Mouse (Mus musculus) lung, embryonic 15.5 days (tissue): ENCODE results near the gene Ung. TPM values are rescaled to one million over a fixed set of nuclear protein-coding genes. Genes with fewer than 3 reads are reported as not detected.

Experiments
- ATAC-seq: fragments of 200-750 bp; cut with Nextera tagmentation; 2 replicates; pipeline ENCODE4 v1.8.0; 2017; ENCODE audit warnings: moderate number of reproducible peaks, borderline replicate concordance; ENCODE audit not compliant: low FRiP score, low TSS enrichment; ENCODE audit errors: extremely low read depth
- H3K27ac ChIP-seq: fragments of 300-500 bp; sonication (generic); 2 replicates; pipeline ENCODE4 v1.5.1; 2015; ENCODE audit warnings: moderate library complexity, mild to moderate bottlenecking, inconsistent platforms
- H3K27me3 ChIP-seq: fragments of 300-500 bp; sonication (generic); 2 replicates; pipeline ENCODE4 v1.6.1; 2015; ENCODE audit warnings: inconsistent platforms
- H3K36me3 ChIP-seq: fragments of 300-500 bp; sonication (generic); 2 replicates; pipeline ENCODE4 v1.6.1; 2015; ENCODE audit warnings: inconsistent platforms
- H3K4me1 ChIP-seq: fragments of 300-500 bp; sonication (generic); 2 replicates; pipeline ENCODE4 v1.6.1; 2015; ENCODE audit warnings: inconsistent platforms
- H3K4me2 ChIP-seq: fragments of 300-500 bp; sonication (generic); 2 replicates; pipeline ENCODE4 v1.6.1; 2015; ENCODE audit warnings: inconsistent platforms, mild to moderate bottlenecking, moderate library complexity
- H3K4me3 ChIP-seq: fragments of 300-500 bp; sonication (generic); 2 replicates; pipeline ENCODE4 v1.5.1; 2015; ENCODE audit warnings: mild to moderate bottlenecking, inconsistent platforms
- H3K9ac ChIP-seq: fragments of 300-500 bp; sonication (generic); 2 replicates; pipeline ENCODE4 v1.6.1; 2015; ENCODE audit warnings: inconsistent platforms
- H3K9me3 ChIP-seq: fragments of 300-500 bp; sonication (generic); 2 replicates; pipeline ENCODE4 v1.6.1; 2016; ENCODE audit warnings: inconsistent platforms
- WGBS: fragments of 180-500 bp; shearing (Covaris S2); methylation state at CpG from one replicate; pipeline ENCODE4 v1.1.7; 2015; 5-methylcytosine and 5-hydroxymethylcytosine counted together
- polyA plus RNA-seq: library from polyadenylated mRNA; unstranded; fragments of >200 nt; fragmentation: Nextera tagmentation; extraction: Ambion mirVana; gene quantifications from 2 replicates; pipeline ENCODE4 v1.2.1, GENCODE M21; 2015

Gene Ung
- polyA plus RNA-seq, 1 experiment from 2014 or later = 51.8 TPM

- H3K9me3 ChIP-seq = no peaks in the 10 kb centered on the region
- 0 out of 2 replicates have a peak, but pooled peaks cover 3% of the 10 kb centered on the region for H3K4me1 ChIP-seq
- no peaks in the 10 kb centered on the region for H3K27me3 ChIP-seq
- peak overlapping the region; percentile 7; the same call in 1 of the 2 replicates for H3K27ac ChIP-seq
- no peak overlapping the region for H3K4me2 ChIP-seq
- H3K9ac ChIP-seq = no peak overlapping the region; the same call in 1 of the 2 replicates
- no peaks in the 10 kb centered on the region for H3K36me3 ChIP-seq
- 30% methylated on average over 9 of the region's 9 CpGs for WGBS
- ATAC-seq = peak; percentile 72
- no peak overlapping the region for H3K4me3 ChIP-seq
Observed at GRCm38 (mm10) chr5:114155168-114155933, 25.2 kb downstream of the Ung start.

DNA sequence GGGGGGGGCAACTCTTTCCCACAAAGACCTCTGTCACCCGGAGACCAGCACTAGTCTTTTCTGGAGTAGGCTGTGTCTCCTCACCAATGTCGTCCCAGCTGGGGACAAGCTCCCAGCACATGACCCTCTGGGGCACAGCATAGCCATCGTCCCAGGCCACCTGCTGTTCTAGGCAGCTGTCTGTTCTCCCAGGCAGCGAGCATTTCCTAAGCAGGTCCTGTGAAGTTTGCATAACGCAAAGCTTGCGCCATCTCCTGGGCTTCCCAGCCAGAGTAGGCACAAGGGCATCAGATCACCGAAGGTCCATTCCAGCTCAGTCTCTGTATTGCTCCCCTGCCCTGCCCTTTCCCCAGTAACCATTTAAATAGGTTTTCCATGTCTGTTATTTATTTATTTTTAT, 27.1 kb downstream of the Ung start:
- no peaks in the 10 kb centered on the region for H3K27me3 ChIP-seq
- H3K27ac ChIP-seq = no peak overlapping the region
- H3K4me3 ChIP-seq = no peak overlapping the region
- ATAC-seq = no peak
- 0 out of 2 replicates have a peak, but pooled peaks cover 3% of the 10 kb centered on the region for H3K4me1 ChIP-seq
- H3K9me3 ChIP-seq = no peaks in the 10 kb centered on the region
- H3K36me3 ChIP-seq = no peaks in the 10 kb centered on the region
- H3K4me2 ChIP-seq = no peak overlapping the region
- 51% methylated on average over 7 of the region's 7 CpGs for WGBS
- H3K9ac ChIP-seq = no peak overlapping the region

DNA sequence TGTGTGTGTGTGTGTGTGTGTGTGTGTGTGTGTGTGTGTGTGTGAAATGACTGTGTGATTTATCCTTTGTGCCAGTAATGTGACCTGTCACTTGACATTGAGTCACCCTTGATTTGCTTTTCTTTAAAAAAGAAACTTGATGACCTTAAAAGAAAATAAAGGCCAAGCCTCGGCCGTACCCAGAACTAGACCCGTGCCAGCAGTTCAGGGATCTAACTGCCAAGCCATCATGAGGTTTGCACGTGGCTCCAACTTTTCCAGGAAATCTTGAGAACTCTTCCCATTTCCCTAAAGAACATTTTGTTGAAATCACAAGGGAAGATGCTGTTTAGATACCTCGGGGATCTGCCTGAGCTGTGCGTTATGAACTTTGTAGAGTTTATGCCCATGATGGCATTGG, 31.2 kb downstream of the Ung start:
- no peak overlapping the region for H3K4me3 ChIP-seq
- 72% methylated on average over 6 of the region's 6 CpGs for WGBS
- no peak overlapping the region for H3K4me2 ChIP-seq
- no peaks in the 10 kb centered on the region for H3K4me1 ChIP-seq
- H3K27me3 ChIP-seq = no peaks in the 10 kb centered on the region
- no peak overlapping the region for H3K27ac ChIP-seq
- no peaks in the 10 kb centered on the region for H3K36me3 ChIP-seq
- no peak overlapping the region for H3K9ac ChIP-seq
- H3K9me3 ChIP-seq = no peaks in the 10 kb centered on the region
- ATAC-seq = no peak

DNA sequence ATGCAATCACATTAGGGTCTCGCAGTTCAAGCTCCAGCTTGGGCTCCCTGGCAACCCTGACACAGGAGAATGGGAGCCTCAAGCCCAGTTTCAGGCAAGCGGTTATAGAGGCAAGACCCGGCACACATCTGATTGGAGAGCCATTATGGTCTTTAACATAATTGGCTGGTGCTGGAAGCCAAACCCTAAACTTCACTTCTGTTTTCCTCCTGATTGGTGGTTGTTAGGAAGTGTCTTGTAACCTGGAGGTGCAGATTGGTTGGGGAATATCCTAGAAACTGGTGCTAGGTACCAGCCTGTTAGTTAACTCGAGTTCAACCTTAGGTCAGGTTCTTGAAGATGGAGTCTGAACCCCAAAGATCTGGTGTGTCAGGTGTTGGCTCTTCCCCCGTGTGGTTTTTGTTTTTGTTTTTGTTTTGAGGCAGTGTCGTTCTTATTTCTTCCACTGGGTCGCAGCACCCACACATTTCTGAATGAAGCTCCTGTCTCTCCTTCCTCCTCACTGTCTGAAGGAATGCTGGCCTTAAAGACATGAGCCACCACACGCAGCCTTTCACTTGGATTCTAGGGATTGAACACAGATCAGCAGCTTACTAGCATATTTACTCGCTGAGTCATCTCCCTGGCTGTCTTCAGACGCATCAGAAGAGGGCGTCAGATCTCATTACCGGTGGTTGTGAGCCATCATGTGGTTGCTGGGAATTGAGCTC, 32.1 kb downstream of the Ung start:
- WGBS = 43% methylated on average over 12 of the region's 12 CpGs
- H3K4me3 ChIP-seq = no peak overlapping the region
- H3K27me3 ChIP-seq = no peaks in the 10 kb centered on the region
- no peak overlapping the region for H3K9ac ChIP-seq
- no peaks in the 10 kb centered on the region for H3K4me1 ChIP-seq
- H3K27ac ChIP-seq = no peak overlapping the region
- no peaks in the 10 kb centered on the region for H3K36me3 ChIP-seq
- no peak overlapping the region for H3K4me2 ChIP-seq
- no peak for ATAC-seq
- no peaks in the 10 kb centered on the region for H3K9me3 ChIP-seq

DNA sequence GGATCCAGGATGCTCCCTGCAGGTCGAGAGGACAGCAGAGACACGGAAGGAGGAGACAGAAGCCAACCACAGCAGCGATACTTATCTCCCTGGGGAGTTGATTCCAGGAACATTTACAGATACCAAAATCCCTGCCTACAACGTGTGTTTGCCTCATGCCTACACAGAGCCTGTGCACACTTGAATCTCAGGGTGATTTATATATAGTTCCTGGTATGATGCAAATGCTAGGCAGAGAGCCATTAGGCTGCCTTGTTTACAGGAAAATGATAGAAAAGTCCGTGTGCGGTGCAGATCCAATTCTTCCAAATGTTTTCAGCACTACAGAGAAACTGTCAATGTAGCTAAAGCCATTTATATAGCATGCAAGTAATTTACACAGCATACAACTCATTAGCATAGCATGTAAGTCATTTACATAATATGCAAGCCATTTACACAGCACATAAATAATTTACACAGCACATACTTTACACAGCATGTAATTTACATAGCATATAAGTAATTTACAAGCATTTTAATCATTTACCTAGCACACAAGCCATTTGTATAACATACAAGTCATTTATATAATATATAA, 33.0 kb downstream of the Ung start:
- H3K36me3 ChIP-seq = no peaks in the 10 kb centered on the region
- no peaks in the 10 kb centered on the region for H3K27me3 ChIP-seq
- no peaks in the 10 kb centered on the region for H3K4me1 ChIP-seq
- H3K27ac ChIP-seq = no peak overlapping the region
- H3K4me3 ChIP-seq = no peak overlapping the region
- H3K4me2 ChIP-seq = no peak overlapping the region
- no peak overlapping the region for H3K9ac ChIP-seq
- H3K9me3 ChIP-seq = no peaks in the 10 kb centered on the region
- WGBS = 46% methylated on average over 6 of the region's 6 CpGs
- no peak for ATAC-seq

DNA sequence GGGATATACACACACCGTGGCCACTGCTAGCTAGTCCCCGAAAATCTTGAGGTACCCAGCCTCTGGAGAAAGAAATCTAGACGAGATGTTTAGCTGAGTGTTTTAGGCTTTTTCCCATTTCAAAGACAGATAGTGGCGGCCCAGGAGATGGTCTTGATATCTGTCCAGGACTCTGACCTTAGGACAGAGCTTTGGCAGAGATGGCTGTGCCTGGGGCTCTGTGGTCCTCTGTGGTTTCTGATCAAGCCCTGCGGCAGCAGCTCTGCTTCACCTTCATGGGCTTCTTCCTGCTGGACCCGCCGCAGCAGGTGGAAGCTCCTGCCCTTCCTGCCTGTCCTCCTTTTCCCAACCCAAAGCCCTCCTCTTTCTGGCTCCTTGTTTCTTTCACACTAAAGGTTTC, 40.2 kb downstream of the Ung start:
- Histone ChIP-seq H3K4me2 (no peak overlapping the region), H3K36me3 (no peaks in the 10 kb centered on the region), H3K27me3 (no peaks in the 10 kb centered on the region), H3K27ac (no peak overlapping the region), H3K9me3 (no peaks in the 10 kb centered on the region), H3K4me3 (no peak overlapping the region), H3K4me1 (peaks cover 14% of the 10 kb centered on the region), H3K9ac (no peak overlapping the region)
- ATAC-seq = no peak
- WGBS = 71% methylated on average over 7 of the region's 7 CpGs

DNA sequence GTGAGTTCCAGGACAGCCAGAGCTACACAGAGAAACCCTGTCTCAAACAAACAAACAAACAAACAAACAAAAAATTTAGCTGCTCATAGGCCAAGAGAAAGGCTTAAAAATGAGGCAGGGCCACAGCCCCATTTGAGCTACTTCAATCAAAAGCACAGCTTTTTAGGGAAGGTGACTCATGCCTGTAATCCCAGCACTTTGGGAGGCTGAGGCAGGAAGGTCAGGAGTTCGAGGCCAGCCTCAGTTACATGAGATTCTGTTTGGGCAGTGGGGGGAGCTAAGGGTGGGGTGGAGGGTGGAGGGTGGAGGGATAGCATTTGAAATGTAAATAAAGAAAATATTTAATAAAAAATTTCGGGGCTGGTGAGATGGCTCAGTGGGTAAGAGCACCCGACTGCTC, 42.8 kb downstream of the Ung start:
- no peak for ATAC-seq
- WGBS = 85% methylated on average over 3 of the region's 3 CpGs
- H3K4me2 ChIP-seq = no peak overlapping the region
- no peak overlapping the region for H3K4me3 ChIP-seq
- H3K9me3 ChIP-seq = no peaks in the 10 kb centered on the region
- no peak overlapping the region for H3K27ac ChIP-seq
- no peaks in the 10 kb centered on the region for H3K27me3 ChIP-seq
- H3K9ac ChIP-seq = no peak overlapping the region
- H3K4me1 ChIP-seq = peaks cover 23% of the 10 kb centered on the region
- H3K36me3 ChIP-seq = no peaks in the 10 kb centered on the region

DNA sequence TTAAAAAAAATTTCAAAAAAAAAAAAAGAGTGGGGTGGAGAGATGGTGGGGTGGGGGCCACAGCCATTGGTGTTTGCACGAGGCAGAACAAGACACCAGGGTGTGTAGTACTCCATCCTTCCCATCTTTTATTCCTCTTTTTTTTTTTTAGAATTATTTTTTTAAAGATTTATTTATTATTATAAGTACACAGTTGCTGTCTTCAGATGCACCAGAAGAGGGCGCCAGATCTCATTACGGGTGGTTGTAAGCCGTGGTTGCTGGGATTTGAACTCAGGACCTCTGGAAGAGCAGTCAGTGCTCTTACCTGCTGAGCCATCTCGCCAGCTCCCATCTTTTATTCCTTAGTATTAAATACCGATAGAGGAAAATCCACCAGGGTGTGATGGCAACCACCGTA, 43.3 kb downstream of the Ung start:
- Histone ChIP-seq H3K4me2 (no peak overlapping the region), H3K27ac (no peak overlapping the region), H3K4me1 (peaks cover 23% of the 10 kb centered on the region), H3K9ac (no peak overlapping the region), H3K36me3 (no peaks in the 10 kb centered on the region), H3K27me3 (no peaks in the 10 kb centered on the region), H3K4me3 (no peak overlapping the region), H3K9me3 (no peaks in the 10 kb centered on the region)
- WGBS = 73% methylated on average over 7 of the region's 7 CpGs
- no peak for ATAC-seq

DNA sequence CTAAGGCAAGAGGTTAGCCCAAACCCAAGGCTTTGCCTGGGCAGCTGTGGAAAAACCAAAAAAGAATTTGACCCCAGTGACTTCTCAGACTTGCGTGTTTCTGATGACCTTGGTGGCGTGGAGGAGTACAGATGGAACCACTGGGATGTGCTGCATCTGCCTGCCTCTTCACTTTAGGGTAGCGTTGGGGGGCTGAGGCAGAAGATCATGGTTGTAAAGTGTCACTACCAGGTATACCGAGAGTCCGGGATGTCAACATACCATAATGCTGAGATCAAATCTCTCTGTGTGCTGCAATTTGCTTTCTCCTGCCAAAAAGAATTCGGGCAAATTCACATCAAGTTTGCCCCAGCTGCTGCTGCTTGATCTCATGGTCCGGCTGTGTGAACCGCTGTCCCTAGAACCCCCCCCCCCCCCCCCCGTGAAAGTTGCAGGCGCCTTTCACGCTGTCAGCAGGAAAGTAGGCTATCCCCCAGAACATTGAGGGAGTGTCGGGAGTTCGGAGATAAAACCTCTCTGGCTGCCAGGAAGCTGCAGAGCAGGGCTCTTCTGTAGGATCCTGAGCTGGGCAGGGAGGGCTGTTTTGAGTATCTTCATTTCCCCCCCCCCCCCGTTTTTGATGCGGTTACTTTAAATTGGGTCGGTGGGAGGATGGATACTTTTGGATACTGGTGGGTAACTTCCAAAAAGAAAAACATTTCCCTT, 43.8 kb downstream of the Ung start:
- Histone ChIP-seq H3K36me3 (no peaks in the 10 kb centered on the region), H3K27me3 (no peaks in the 10 kb centered on the region), H3K4me2 (peak overlapping the region; percentile 89), H3K9ac (no peak overlapping the region), H3K4me3 (no peak overlapping the region), H3K27ac (no peak overlapping the region), H3K4me1 (peaks cover 23% of the 10 kb centered on the region), H3K9me3 (no peaks in the 10 kb centered on the region)
- WGBS = 19% methylated on average over 16 of the region's 16 CpGs
- no peak for ATAC-seq

DNA sequence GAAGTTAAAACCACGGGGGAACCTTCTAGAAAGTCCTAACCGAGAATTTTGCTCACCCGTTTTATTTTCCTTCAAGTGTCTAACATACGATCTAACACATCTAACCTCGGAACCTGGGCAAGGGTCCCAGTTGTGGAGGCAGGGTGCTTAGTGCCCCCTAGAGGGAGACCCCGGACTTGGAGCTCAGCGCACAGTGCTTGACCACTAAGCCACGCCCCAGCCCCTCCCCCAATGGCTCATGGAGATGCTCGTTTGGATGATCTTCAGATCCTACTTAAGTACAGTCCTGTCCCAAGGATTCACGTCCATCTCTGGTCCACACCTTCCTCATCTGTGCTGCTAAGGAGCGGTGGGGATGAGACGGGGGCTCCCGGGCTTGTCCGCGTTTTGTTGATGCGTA, 44.5 kb downstream of the Ung start:
- no peak for ATAC-seq
- peak overlapping the region; percentile 89 for H3K4me2 ChIP-seq
- H3K4me3 ChIP-seq = 0 out of 2 replicates have a peak overlapping the region, but pooled peaks have one; percentile 3
- H3K27ac ChIP-seq = no peak overlapping the region
- WGBS = 11% methylated on average over 16 of the region's 16 CpGs
- no peaks in the 10 kb centered on the region for H3K36me3 ChIP-seq
- peaks cover 23% of the 10 kb centered on the region for H3K4me1 ChIP-seq
- no peak overlapping the region for H3K9ac ChIP-seq
- no peaks in the 10 kb centered on the region for H3K27me3 ChIP-seq
- H3K9me3 ChIP-seq = no peaks in the 10 kb centered on the region

DNA sequence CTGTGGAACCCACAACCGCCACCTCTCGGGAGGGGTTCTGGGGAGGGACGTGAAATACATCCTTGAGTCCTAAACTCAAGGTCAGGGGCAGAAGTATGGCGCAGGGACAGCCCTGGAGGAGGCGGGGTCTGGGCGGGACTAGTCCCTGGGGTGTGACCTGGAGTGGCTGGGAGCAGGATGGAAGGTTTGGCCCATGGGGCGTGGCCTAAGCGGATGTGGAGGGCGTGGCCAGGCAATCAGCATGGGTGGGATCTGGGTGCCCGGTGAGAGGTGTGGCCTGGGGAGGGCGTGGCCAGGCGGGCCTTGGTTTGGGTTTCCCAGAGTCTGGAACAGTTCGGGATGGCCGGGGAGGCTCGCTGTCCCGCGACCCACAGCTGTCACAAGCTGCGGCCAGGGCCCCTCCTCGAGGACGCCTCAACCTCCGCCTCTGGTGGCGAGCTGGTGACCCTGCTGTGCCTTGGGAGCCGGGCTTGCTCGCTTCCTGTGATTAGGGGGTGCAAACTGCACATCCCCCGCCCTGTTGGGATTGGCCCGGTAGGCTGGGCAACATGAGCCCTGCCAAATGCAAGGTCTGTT, 45.5 kb downstream of the Ung start:
- peaks cover 23% of the 10 kb centered on the region for H3K4me1 ChIP-seq
- H3K9ac ChIP-seq = peak overlapping the region; percentile 57
- peak; percentile 98 for ATAC-seq
- WGBS = under 1% methylated on average over 25 of the region's 26 CpGs
- no peaks in the 10 kb centered on the region for H3K27me3 ChIP-seq
- peak overlapping the region; percentile 62 for H3K27ac ChIP-seq
- H3K36me3 ChIP-seq = no peaks in the 10 kb centered on the region
- H3K9me3 ChIP-seq = no peaks in the 10 kb centered on the region
- peak overlapping the region; percentile 89 for H3K4me2 ChIP-seq
- H3K4me3 ChIP-seq = peak overlapping the region; percentile 54
